Mouse (Mus musculus): ENCODE data around the gene Ccng2. TPM values are rescaled to one million over a fixed set of nuclear protein-coding genes. Genes with fewer than 3 reads are reported as not detected.

Gene Ccng2
- polyA plus RNA-seq, 1 experiment from 2014 or later, result 99.3 TPM

- no peak overlapping the region for H3K27ac ChIP-seq (ENCODE audit: low read depth, low read length)
- no peaks in the 10 kb centered on the region for H3K9me3 ChIP-seq (ENCODE audit: control insufficient read depth, low read length)
- no peak overlapping the region for H3K9ac ChIP-seq (ENCODE audit: low read length)
- no peaks in the 10 kb centered on the region for H3K36me3 ChIP-seq (ENCODE audit: control insufficient read depth, insufficient read depth, low read length)
- no peak overlapping the region for H3K4me3 ChIP-seq (ENCODE audit: low read depth, low read length)
- DNase-seq (ENCODE audit: low spot score), result no peak
- no peak for ATAC-seq (ENCODE audit: insufficient read depth, low FRiP score, low TSS enrichment)
- no peaks in the 10 kb centered on the region for H3K27me3 ChIP-seq (ENCODE audit: control insufficient read depth, insufficient read depth, low read length)
- no peaks in the 10 kb centered on the region for H3K4me1 ChIP-seq (ENCODE audit: control insufficient read depth, insufficient read depth, low read length)
- WGBS, result 79% methylated on average over 2 of the region's 2 CpGs
- H3K4me2 ChIP-seq (ENCODE audit: low read depth), result no peak overlapping the region
Observed at GRCm38 (mm10) chr5:93234605-93235004, 32.5 kb upstream of the Ccng2 start.

- WGBS, result 87% methylated on average over 3 of the region's 3 CpGs
- ATAC-seq (ENCODE audit: insufficient read depth, low FRiP score, low TSS enrichment) (no peak), DNase-seq (ENCODE audit: low spot score) (no peak)
- Histone ChIP-seq H3K27me3 (ENCODE audit: control insufficient read depth, insufficient read depth, low read length) (no peaks in the 10 kb centered on the region), H3K36me3 (ENCODE audit: control insufficient read depth, insufficient read depth, low read length) (no peaks in the 10 kb centered on the region), H3K4me3 (ENCODE audit: low read depth, low read length) (no peak overlapping the region), H3K9ac (ENCODE audit: low read length) (no peak overlapping the region), H3K27ac (ENCODE audit: low read depth, low read length) (no peak overlapping the region), H3K9me3 (ENCODE audit: control insufficient read depth, low read length) (no peaks in the 10 kb centered on the region), H3K4me1 (ENCODE audit: control insufficient read depth, insufficient read depth, low read length) (no peaks in the 10 kb centered on the region), H3K4me2 (ENCODE audit: low read depth) (no peak overlapping the region)
Observed at GRCm38 (mm10) chr5:93235888-93236287, 31.2 kb upstream of the Ccng2 start.

GRCm38 (mm10) chr5:93236541-93236940 is 30.5 kb upstream of the Ccng2 start:
- ATAC-seq (ENCODE audit: insufficient read depth, low FRiP score, low TSS enrichment) (no peak), DNase-seq (ENCODE audit: low spot score) (no peak)
- no peaks in the 10 kb centered on the region for H3K27me3 ChIP-seq (ENCODE audit: control insufficient read depth, insufficient read depth, low read length)
- H3K4me1 ChIP-seq (ENCODE audit: control insufficient read depth, insufficient read depth, low read length), result no peaks in the 10 kb centered on the region
- H3K27ac ChIP-seq (ENCODE audit: low read depth, low read length), result no peak overlapping the region
- H3K9me3 ChIP-seq (ENCODE audit: control insufficient read depth, low read length), result no peaks in the 10 kb centered on the region
- H3K9ac ChIP-seq (ENCODE audit: low read length), result no peak overlapping the region
- no peak overlapping the region for H3K4me3 ChIP-seq (ENCODE audit: low read depth, low read length)
- H3K36me3 ChIP-seq (ENCODE audit: control insufficient read depth, insufficient read depth, low read length), result no peaks in the 10 kb centered on the region
- 83% methylated on average over 4 of the region's 4 CpGs for WGBS
- H3K4me2 ChIP-seq (ENCODE audit: low read depth), result no peak overlapping the region

GRCm38 (mm10) chr5:93239590-93240544 is 27.2 kb upstream of the Ccng2 start:
- no peak overlapping the region for H3K4me3 ChIP-seq (ENCODE audit: low read depth, low read length)
- no peak overlapping the region for H3K9ac ChIP-seq (ENCODE audit: low read length)
- no peak overlapping the region for H3K27ac ChIP-seq (ENCODE audit: low read depth, low read length)
- no peaks in the 10 kb centered on the region for H3K9me3 ChIP-seq (ENCODE audit: control insufficient read depth, low read length)
- H3K4me2 ChIP-seq (ENCODE audit: low read depth), result no peak overlapping the region
- DNase-seq (ENCODE audit: low spot score) (no peak), ATAC-seq (ENCODE audit: insufficient read depth, low FRiP score, low TSS enrichment) (no peak)
- no peaks in the 10 kb centered on the region for H3K27me3 ChIP-seq (ENCODE audit: control insufficient read depth, insufficient read depth, low read length)
- WGBS, result 90% methylated on average over 8 of the region's 8 CpGs
- H3K4me1 ChIP-seq (ENCODE audit: control insufficient read depth, insufficient read depth, low read length), result no peaks in the 10 kb centered on the region
- H3K36me3 ChIP-seq (ENCODE audit: control insufficient read depth, insufficient read depth, low read length), result no peaks in the 10 kb centered on the region

GRCm38 (mm10) chr5:93245280-93245679 is 21.8 kb upstream of the Ccng2 start:
- H3K4me3 ChIP-seq (ENCODE audit: low read depth, low read length), result no peak overlapping the region
- no peaks in the 10 kb centered on the region for H3K9me3 ChIP-seq (ENCODE audit: control insufficient read depth, low read length)
- no peak for ATAC-seq (ENCODE audit: insufficient read depth, low FRiP score, low TSS enrichment)
- H3K36me3 ChIP-seq (ENCODE audit: control insufficient read depth, insufficient read depth, low read length), result no peaks in the 10 kb centered on the region
- no peaks in the 10 kb centered on the region for H3K4me1 ChIP-seq (ENCODE audit: control insufficient read depth, insufficient read depth, low read length)
- no peaks in the 10 kb centered on the region for H3K27me3 ChIP-seq (ENCODE audit: control insufficient read depth, insufficient read depth, low read length)
- DNase-seq (ENCODE audit: low spot score), result no peak
- H3K4me2 ChIP-seq (ENCODE audit: low read depth), result no peak overlapping the region
- 64% methylated on average over 2 of the region's 2 CpGs for WGBS
- H3K9ac ChIP-seq (ENCODE audit: low read length), result no peak overlapping the region
- H3K27ac ChIP-seq (ENCODE audit: low read depth, low read length), result no peak overlapping the region

- no peak overlapping the region for H3K27ac ChIP-seq (ENCODE audit: low read depth, low read length)
- no peaks in the 10 kb centered on the region for H3K36me3 ChIP-seq (ENCODE audit: control insufficient read depth, insufficient read depth, low read length)
- no peaks in the 10 kb centered on the region for H3K4me1 ChIP-seq (ENCODE audit: control insufficient read depth, insufficient read depth, low read length)
- H3K4me3 ChIP-seq (ENCODE audit: low read depth, low read length), result no peak overlapping the region
- H3K9ac ChIP-seq (ENCODE audit: low read length), result no peak overlapping the region
- H3K9me3 ChIP-seq (ENCODE audit: control insufficient read depth, low read length), result no peaks in the 10 kb centered on the region
- H3K27me3 ChIP-seq (ENCODE audit: control insufficient read depth, insufficient read depth, low read length), result no peaks in the 10 kb centered on the region
- DNase-seq (ENCODE audit: low spot score), result no peak
- no peak overlapping the region for H3K4me2 ChIP-seq (ENCODE audit: low read depth)
- 82% methylated on average over 6 of the region's 6 CpGs for WGBS
- no peak for ATAC-seq (ENCODE audit: insufficient read depth, low FRiP score, low TSS enrichment)
Observed at GRCm38 (mm10) chr5:93249940-93250578, 17.0 kb upstream of the Ccng2 start.

- DNase-seq (ENCODE audit: low spot score), result no peak
Observed at GRCm38 (mm10) chr5:93251001-93251760, 15.9 kb upstream of the Ccng2 start.

GRCm38 (mm10) chr5:93255759-93256265 is 11.2 kb upstream of the Ccng2 start:
- Histone ChIP-seq H3K36me3 (ENCODE audit: control insufficient read depth, insufficient read depth, low read length) (no peaks in the 10 kb centered on the region), H3K27me3 (ENCODE audit: control insufficient read depth, insufficient read depth, low read length) (no peaks in the 10 kb centered on the region), H3K4me1 (ENCODE audit: control insufficient read depth, insufficient read depth, low read length) (no peaks in the 10 kb centered on the region), H3K27ac (ENCODE audit: low read depth, low read length) (no peak overlapping the region), H3K9me3 (ENCODE audit: control insufficient read depth, low read length) (no peaks in the 10 kb centered on the region), H3K4me2 (ENCODE audit: low read depth) (no peak overlapping the region), H3K9ac (ENCODE audit: low read length) (no peak overlapping the region), H3K4me3 (ENCODE audit: low read depth, low read length) (no peak overlapping the region)
- no peak for ATAC-seq (ENCODE audit: insufficient read depth, low FRiP score, low TSS enrichment)
- WGBS, result 86% methylated on average over 5 of the region's 5 CpGs
- no peak for DNase-seq (ENCODE audit: low spot score)

More at GRCm38 (mm10) chr5:93251001-93251760, 15.9 kb upstream of the Ccng2 start:
- Histone ChIP-seq H3K36me3 (ENCODE audit: control insufficient read depth, insufficient read depth, low read length) (no peaks in the 10 kb centered on the region), H3K4me1 (ENCODE audit: control insufficient read depth, insufficient read depth, low read length) (no peaks in the 10 kb centered on the region), H3K27ac (ENCODE audit: low read depth, low read length) (no peak overlapping the region), H3K4me2 (ENCODE audit: low read depth) (no peak overlapping the region), H3K27me3 (ENCODE audit: control insufficient read depth, insufficient read depth, low read length) (no peaks in the 10 kb centered on the region), H3K4me3 (ENCODE audit: low read depth, low read length) (no peak overlapping the region), H3K9me3 (ENCODE audit: control insufficient read depth, low read length) (no peaks in the 10 kb centered on the region), H3K9ac (ENCODE audit: low read length) (no peak overlapping the region)
- ATAC-seq (ENCODE audit: insufficient read depth, low FRiP score, low TSS enrichment), result no peak
- 89% methylated on average over 12 of the region's 12 CpGs for whole genome bisulfite sequencing

All from neural tube, embryonic 11.5 days (tissue).